Mouse (Mus musculus) heart, postnatal 0 days (tissue): ENCODE measurements around the gene 1600014C23Rik.

Experiments
- CTCF ChIP-seq: IDR thresholded peaks from 2 replicates; pipeline ENCODE4 v1.5.1; 2016; ENCODE audit warnings: antibody characterized with exemption, control low read depth, low read depth
- EP300 ChIP-seq: IDR thresholded peaks from 2 replicates; pipeline ENCODE4 v1.6.1; 2016; ENCODE audit warnings: antibody characterized with exemption, low read depth

DNA sequence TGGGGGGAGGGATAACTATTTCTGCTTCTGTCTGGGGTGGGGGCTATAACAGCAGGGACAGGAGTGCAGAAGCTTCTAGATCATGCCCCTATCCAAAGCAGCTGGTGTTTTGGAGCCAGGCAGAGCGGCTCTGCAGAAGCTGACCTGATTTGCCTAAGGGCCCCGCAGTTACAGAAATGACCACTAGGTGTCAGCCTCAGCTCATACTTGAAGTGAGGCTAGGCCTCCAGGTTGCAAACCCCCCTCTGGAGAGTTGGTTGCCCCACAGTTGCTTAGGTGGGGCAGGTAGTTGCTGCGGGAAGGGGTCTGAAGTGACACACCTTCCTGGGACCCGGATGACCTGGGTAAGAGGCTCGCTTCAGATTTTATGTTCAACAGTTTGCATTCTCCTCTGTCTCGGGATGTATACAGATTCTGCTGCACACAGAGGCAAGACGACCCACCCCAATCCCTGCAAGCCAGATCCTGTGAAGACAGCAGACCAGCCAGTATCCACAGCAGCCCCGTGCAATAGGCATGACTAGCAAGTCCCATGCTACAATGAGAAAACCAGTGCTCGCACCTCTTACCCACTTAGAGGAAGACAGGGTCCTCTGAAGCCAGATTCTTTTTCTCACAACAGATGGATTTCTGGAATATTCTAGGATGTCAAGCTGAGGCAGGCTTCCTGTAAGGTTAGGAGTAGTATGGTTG, 2.3 kb downstream of the 1600014C23Rik start:
- TF ChIP-seq CTCF (peak; percentile 93), EP300 (no peak)
